Mouse (Mus musculus) lung, embryonic 14.5 days (tissue): ENCODE results near the gene Asf1b. TPM values are rescaled to one million over a fixed set of nuclear protein-coding genes. Genes with fewer than 3 reads are reported as not detected.

Experiments used
- ATAC-seq: fragments of 200-750 bp; cut with Nextera tagmentation; 2 replicates; pipeline ENCODE4 v1.8.0; 2017; ENCODE audit warnings: mild to moderate bottlenecking, moderate TSS enrichment, moderate library complexity; ENCODE audit not compliant: insufficient read depth
- DNase-seq: peaks from one replicate; pipeline ENCODE4 v3.0.0-alpha.2; 2015
- H3K27ac ChIP-seq: fragments of 300-500 bp; sonication (generic); 2 replicates; pipeline ENCODE4 v1.5.1; 2014; ENCODE audit warnings: low read depth, mild to moderate bottlenecking, moderate library complexity
- H3K27me3 ChIP-seq: fragments of 300-500 bp; sonication (generic); 2 replicates; pipeline ENCODE4 v1.6.1; 2014; ENCODE audit warnings: low read length, control low read depth; ENCODE audit not compliant: insufficient read depth
- H3K36me3 ChIP-seq: fragments of 300-500 bp; sonication (generic); 2 replicates; pipeline ENCODE4 v1.6.1; 2014; ENCODE audit warnings: control low read depth; ENCODE audit not compliant: insufficient read depth
- H3K4me1 ChIP-seq: fragments of 300-500 bp; sonication (generic); 2 replicates; pipeline ENCODE4 v1.6.1; 2014; ENCODE audit warnings: antibody characterized with exemption, control low read depth; ENCODE audit not compliant: insufficient read depth
- H3K4me2 ChIP-seq: fragments of 300-500 bp; sonication (generic); 2 replicates; pipeline ENCODE4 v1.6.1; 2014; ENCODE audit warnings: mild to moderate bottlenecking
- H3K4me3 ChIP-seq: fragments of 300-500 bp; sonication (generic); 2 replicates; pipeline ENCODE4 v1.5.1; 2014; ENCODE audit warnings: low read depth, low read length
- H3K9ac ChIP-seq: fragments of 300-500 bp; sonication (generic); 2 replicates; pipeline ENCODE4 v1.6.1; 2014
- H3K9me3 ChIP-seq: fragments of 300-500 bp; sonication (generic); 2 replicates; pipeline ENCODE4 v1.6.1; 2016; ENCODE audit warnings: low read depth, low read length, control low read depth
- CTCF ChIP-seq: IDR thresholded peaks from 2 replicates; pipeline ENCODE4 v1.5.1; 2016; ENCODE audit warnings: antibody characterized with exemption, low read depth
- WGBS: fragments of 180-500 bp; shearing (Covaris S2); extraction: QIAGEN DNeasy Blood & Tissue Kit; methylation state at CpG from one replicate; pipeline ENCODE4 v1.1.7; 2014; 5-methylcytosine and 5-hydroxymethylcytosine counted together
- microRNA counts: library from miRNA; unstranded; fragments of <30 nt; microRNA quantifications from one replicate; lab custom pipeline; 2016
- microRNA-seq: library from miRNA; unstranded; fragments of <30 nt; microRNA quantifications from one replicate; pipeline ENCODE4, GENCODE M21; 2016; ENCODE audit warnings: borderline number of aligned reads
- polyA plus RNA-seq: library from polyadenylated mRNA; unstranded; fragments of >200 nt; fragmentation: Nextera tagmentation; extraction: Ambion mirVana; gene quantifications from 2 replicates; pipeline ENCODE4 v1.2.1, GENCODE M21; 2014

Asf1b gene
- polyA plus RNA-seq, 1 experiment from 2014 or later = 88.9 TPM

GRCm38 (mm10) chr8:84019738-84020137 is 64.4 kb downstream of the Asf1b start:
- no peak for DNase-seq
- H3K9ac ChIP-seq = no peak overlapping the region
- TF ChIP-seq CTCF = no peak
- no peak for ATAC-seq
- H3K4me1 ChIP-seq = peaks cover 10% of the 10 kb centered on the region; the same call in 1 of the 2 replicates
- no peak overlapping the region for H3K4me2 ChIP-seq
- H3K27me3 ChIP-seq = no peaks in the 10 kb centered on the region; the same call in 1 of the 2 replicates
- WGBS = 70% methylated on average over 9 of the region's 9 CpGs
- no peaks in the 10 kb centered on the region for H3K36me3 ChIP-seq
- H3K27ac ChIP-seq = no peak overlapping the region
- no peak overlapping the region for H3K4me3 ChIP-seq
- no peaks in the 10 kb centered on the region for H3K9me3 ChIP-seq

MicroRNA genes within 50 kb of the gene (microRNA counts, 519-probe panel; counts per million panel counts)
- 30.5 counts per million for microRNA mmu-miR-1199 (lab: Ali Mortazavi, UCI)

Small RNA genes lying within 50 kb of the gene (microRNA-seq; reads per million reads assigned to microRNA genes)
- not detected for gene Gm44330
- gene Gm44450 = not detected
- 0.71 reads per million for gene Mir1199
- gene Mir8111 = 3.1 reads per million, percentile 8 among the genes with 10 or more reads in this experiment

Other genes starting within 250 kb of the Asf1b start
- 184 and 199 TPM in 2 replicates for gene Ddx39, start 240.3 kb upstream of the Asf1b start, polyA plus RNA-seq
- gene Adgre5, start 214.2 kb upstream of the Asf1b start, polyA plus RNA-seq = 56.9 and 57.0 TPM in 2 replicates
- gene Adgrl1, start 55.4 kb upstream of the Asf1b start, polyA plus RNA-seq = 23.3 and 29.1 TPM in 2 replicates
- gene Gm10644, start 302 bp upstream of the Asf1b start, polyA plus RNA-seq = 0.50 and 0.64 TPM in 2 replicates
- 121 and 136 TPM in 2 replicates for gene Prkaca, start 17.5 kb downstream of the Asf1b start, polyA plus RNA-seq
- 16.0 and 17.3 TPM in 2 replicates for gene Samd1, start 42.2 kb downstream of the Asf1b start, polyA plus RNA-seq
- 1.4 and 1.5 TPM in 2 replicates for gene 1700067K01Rik, start 46.0 kb downstream of the Asf1b start, polyA plus RNA-seq
- gene 2210011C24Rik, start 56.7 kb downstream of the Asf1b start, polyA plus RNA-seq = 0.83 and 1.2 TPM in 2 replicates
- gene Palm3, start 66.0 kb downstream of the Asf1b start, polyA plus RNA-seq = 2.5 and 2.9 TPM in 2 replicates
- gene Il27ra, start 87.1 kb downstream of the Asf1b start, polyA plus RNA-seq = 1.1 TPM in 2 replicates
- gene Rln3, start 89.5 kb downstream of the Asf1b start, polyA plus RNA-seq = not detected in 2 replicates
- 1.4 and 1.7 TPM in 2 replicates for gene Gm10643, start 109.6 kb downstream of the Asf1b start, polyA plus RNA-seq
- 12.9 and 13.3 TPM in 2 replicates for gene Rfx1, start 111.3 kb downstream of the Asf1b start, polyA plus RNA-seq
- 9.5 and 10.8 TPM in 2 replicates for gene Dcaf15, start 149.3 kb downstream of the Asf1b start, polyA plus RNA-seq
- 0.22 and 0.34 TPM in 2 replicates for gene Podnl1, start 170.5 kb downstream of the Asf1b start, polyA plus RNA-seq
- gene Cc2d1a, start 192.4 kb downstream of the Asf1b start, polyA plus RNA-seq = 17.3 and 23.6 TPM in 2 replicates
- 0.66 and 0.99 TPM in 2 replicates for gene 4930432K21Rik, start 192.5 kb downstream of the Asf1b start, polyA plus RNA-seq
- 2.8 and 4.2 TPM in 2 replicates for gene Nanos3, start 229.7 kb downstream of the Asf1b start, polyA plus RNA-seq